Mouse (Mus musculus) telencephalon, adult 2 months (tissue): Measurements from ENCODE around the gene Rnf40.

Experiments
- DNase-seq: peaks from one replicate; pipeline ENCODE4 v3.0.0-alpha.2; 2011; ENCODE audit warnings: low read depth, low spot score

Gene Rnf40

GRCm38 (mm10) chr7:127588011-127588871 is at the start of gene Rnf40, which contains the start of gene Ccdc189:
Rnf40 (plus strand) TSS chr7:127588767.
Ccdc189 (minus strand) TSS chr7:127588595.
- peak; percentile 99 for DNase-seq

GRCm38 (mm10) chr7:127541671-127542070 is 46.9 kb upstream of the Rnf40 start:
- DNase-seq = no peak

- DNase-seq = no peak
These were observed 39.3 kb upstream of the Rnf40 start for GRCm38 (mm10) chr7:127549116-127549835.

GRCm38 (mm10) chr7:127551558-127551957 is 37.0 kb upstream of the Rnf40 start:
- no peak for DNase-seq

- no peak for DNase-seq
These were observed 28.0 kb upstream of the Rnf40 start for GRCm38 (mm10) chr7:127560580-127560979.

- no peak for DNase-seq
These were observed 27.2 kb upstream of the Rnf40 start, which contains the start of gene Tmem265 for GRCm38 (mm10) chr7:127561340-127561858. Tmem265 (plus strand) TSS chr7:127561390.

- DNase-seq = no peak
These were observed 24.0 kb upstream of the Rnf40 start for GRCm38 (mm10) chr7:127564381-127565150.

- peak; percentile 99 for DNase-seq
These were observed 15.6 kb upstream of the Rnf40 start, which contains the start of gene Phkg2 for GRCm38 (mm10) chr7:127572895-127573471. Phkg2 (plus strand) TSS chr7:127573340.

- no peak for DNase-seq
These were observed 15.0 kb upstream of the Rnf40 start for GRCm38 (mm10) chr7:127573503-127574008.

- DNase-seq = no peak
These were observed 14.5 kb upstream of the Rnf40 start for GRCm38 (mm10) chr7:127574115-127574514.

GRCm38 (mm10) chr7:127583260-127583659 is 5.3 kb upstream of the Rnf40 start:
- DNase-seq = no peak

- no peak for DNase-seq
These were observed 3.5 kb upstream of the Rnf40 start for GRCm38 (mm10) chr7:127585031-127585430.

GRCm38 (mm10) chr7:127586149-127586548 is 2.4 kb upstream of the Rnf40 start:
- no peak for DNase-seq

- no peak for DNase-seq
These were observed 1.4 kb upstream of the Rnf40 start for GRCm38 (mm10) chr7:127587196-127587595.

- no peak for DNase-seq
These were observed 334 bp downstream of the Rnf40 start for GRCm38 (mm10) chr7:127588901-127589300.

GRCm38 (mm10) chr7:127589637-127590036 is 1.1 kb downstream of the Rnf40 start:
- no peak for DNase-seq

GRCm38 (mm10) chr7:127591108-127591507 is 2.5 kb downstream of the Rnf40 start:
- no peak for DNase-seq

GRCm38 (mm10) chr7:127592575-127592974 is 4.0 kb downstream of the Rnf40 start:
- DNase-seq = no peak

- DNase-seq = no peak
These were observed 8.2 kb downstream of the Rnf40 start for GRCm38 (mm10) chr7:127596747-127597146.

- no peak for DNase-seq
These were observed 12.0 kb downstream of the Rnf40 start for GRCm38 (mm10) chr7:127600612-127601011.

- no peak for DNase-seq
These were observed 13.2 kb downstream of the Rnf40 start for GRCm38 (mm10) chr7:127601735-127602134.
